In the genomic region with DNA sequence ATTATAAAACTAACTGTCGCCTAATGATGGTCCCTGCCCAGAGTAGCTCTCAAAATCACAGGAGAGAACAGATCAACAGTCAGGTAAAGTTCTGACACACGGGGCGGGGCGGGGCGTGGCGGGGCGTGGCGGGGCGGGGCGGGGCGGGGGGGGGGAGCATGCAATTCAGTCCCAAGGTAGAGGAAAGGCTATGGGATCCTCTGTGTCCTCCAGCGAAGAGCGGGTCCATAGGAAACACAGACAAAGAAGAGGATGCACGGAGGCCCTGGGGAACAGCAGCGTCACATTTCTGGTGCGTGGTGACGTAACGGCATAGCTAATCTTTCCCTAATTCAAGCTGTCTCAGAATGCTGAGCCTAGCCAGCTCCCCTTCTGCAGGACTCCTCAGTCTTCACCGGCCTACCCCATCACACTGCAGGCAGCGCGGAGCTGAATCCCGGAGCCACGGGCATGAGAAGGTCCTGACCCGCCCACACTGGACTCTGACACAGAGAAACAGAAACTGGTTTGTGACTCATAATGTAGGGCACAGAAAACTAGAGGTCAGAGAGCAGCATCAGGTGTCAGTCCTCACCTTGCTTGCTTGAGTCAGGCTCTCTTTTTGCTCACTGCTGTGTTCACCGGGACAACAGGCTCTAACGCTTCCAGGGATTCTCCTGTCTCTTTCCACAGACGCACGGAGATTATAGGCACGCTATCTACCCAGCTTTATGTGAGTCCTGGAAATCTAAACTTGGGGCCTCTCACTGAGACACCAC, we compare ENCODE assay signal across 8 mouse cellular contexts. TPM values are rescaled to one million over a fixed set of nuclear protein-coding genes. Genes with fewer than 3 reads are reported as not detected.
DNase-seq lines count a peak whose midpoint lies in the region; ATAC-seq and TF ChIP-seq lines count a peak whose summit lies in the region.

No protein-coding gene starts in this region.

- no peak overlapping the region for H3K27ac ChIP-seq in left cerebral cortex, adult 2 months
- no peak overlapping the region for H3K27ac ChIP-seq in kidney, embryonic 14.5 days (ENCODE audit: low read depth, low read length)
- H3K27ac ChIP-seq in midbrain, embryonic 11.5 days (ENCODE audit: low read depth, low read length) = no peak overlapping the region

- H3K27me3 ChIP-seq in kidney, embryonic 14.5 days (ENCODE audit: control insufficient read depth, insufficient read depth, low read length) = no peaks in the 10 kb centered on the region
- no peaks in the 10 kb centered on the region for H3K27me3 ChIP-seq in midbrain, embryonic 11.5 days (ENCODE audit: control insufficient read depth, insufficient read depth, low read length)

- peak; percentile 47; the same call in 1 of the 2 replicates for ATAC-seq in kidney, embryonic 14.5 days (ENCODE audit: low FRiP score, low TSS enrichment)
- peak; percentile 51; the same call in 1 of the 2 replicates for ATAC-seq in midbrain, embryonic 11.5 days (ENCODE audit: low FRiP score)

- no peak overlapping the region for H3K9ac ChIP-seq in kidney, embryonic 14.5 days (ENCODE audit: low read depth, low read length)
- H3K9ac ChIP-seq in midbrain, embryonic 11.5 days (ENCODE audit: low read length) = no peak overlapping the region

- no peaks in the 10 kb centered on the region for H3K4me1 ChIP-seq in kidney, embryonic 14.5 days (ENCODE audit: control insufficient read depth, insufficient read depth, low read length)
- H3K4me1 ChIP-seq in midbrain, embryonic 11.5 days (ENCODE audit: control insufficient read depth, insufficient read depth, low read length) = no peaks in the 10 kb centered on the region

- peak overlapping the region; percentile 14; the same call in 1 of the 2 replicates for H3K4me3 ChIP-seq in left cerebral cortex, adult 2 months
- peak overlapping the region; percentile 11; the same call in 1 of the 2 replicates for H3K4me3 ChIP-seq in kidney, embryonic 14.5 days (ENCODE audit: low read length)
- H3K4me3 ChIP-seq in midbrain, embryonic 11.5 days (ENCODE audit: low read depth, low read length) = no peak overlapping the region

- H3K36me3 ChIP-seq in kidney, embryonic 14.5 days (ENCODE audit: control insufficient read depth, insufficient read depth, low read length) = no peaks in the 10 kb centered on the region
- H3K36me3 ChIP-seq in midbrain, embryonic 11.5 days (ENCODE audit: control insufficient read depth, insufficient read depth, low read length) = no peaks in the 10 kb centered on the region

- H3K9me3 ChIP-seq in kidney, embryonic 14.5 days (ENCODE audit: control insufficient read depth, low read length) = no peaks in the 10 kb centered on the region
- no peaks in the 10 kb centered on the region for H3K9me3 ChIP-seq in midbrain, embryonic 11.5 days (ENCODE audit: control insufficient read depth, low read length)

- H3K4me2 ChIP-seq in kidney, embryonic 14.5 days (replicated peaks; ENCODE audit: low read depth, low read length) = peak overlapping the region; percentile 24; the same call in 1 of the 2 replicates
- peak overlapping the region; percentile 23; the same call in 1 of the 2 replicates for H3K4me2 ChIP-seq in midbrain, embryonic 11.5 days

- 60% methylated on average over 29 of the region's 29 CpGs for WGBS in kidney, embryonic 14.5 days
- WGBS in midbrain, embryonic 11.5 days = 70% methylated on average over 21 of the region's 29 CpGs

- intact Hi-C loops in left cerebral cortex, adult 2 months (cut with DNase I) = no loop called here
- intact Hi-C loops in left cerebral cortex, postnatal 14 days (cut with DNase I) = no loop called here

- TF ChIP-seq CTCF in left cerebral cortex, adult 2 months (IDR thresholded peaks at IDR 0.05) = no peak

- no peak for DNase-seq in left cerebral cortex, adult 2 months (ENCODE audit: extremely low spot score in 1 of 2, low spot score in 2 of 2)
- DNase-seq in left cerebral cortex, postnatal 14 days (ENCODE audit: low spot score in 2 of 2) = no peak
- peak; percentile 23 for DNase-seq in fat pad, adult 2 months (ENCODE audit: extremely low read depth, low read depth, low spot score)
- DNase-seq in midbrain, embryonic 11.5 days (ENCODE audit: low spot score, missing footprints) = peak; percentile 87
- DNase-seq in thymus, postnatal 0 days (ENCODE audit: low spot score) = no peak
- DNase-seq in testis, postnatal 14 days (ENCODE audit: low spot score) = no peak
- DNase-seq in cerebellum, adult 11 months = no peak

RNA-seq across cellular contexts. Expression of a gene that starts 14.1 kb away (rescaled TPM):
- 1 to 10 TPM; 2.8 to 3.2 TPM for total RNA-seq in left cerebral cortex, adult 2 months (2021)
- 1 to 10 TPM; 3.1 to 4.1 TPM for total RNA-seq in left cerebral cortex, postnatal 14 days (2021)
- 16.0 and 22.2 TPM in 2 replicates for polyA plus RNA-seq in kidney, embryonic 14.5 days (2014; fragmentation: Nextera tagmentation; extraction: Ambion mirVana)
- 1.5 and 2.1 TPM in 2 replicates for polyA plus RNA-seq in midbrain, embryonic 11.5 days (2014; fragmentation: Nextera tagmentation; extraction: Ambion mirVana)
- 1.1 and 1.4 TPM in 2 replicates for polyA plus RNA-seq in thymus, postnatal 0 days (2015; fragmentation: Nextera tagmentation; extraction: Ambion mirVana)

RNA-seq across cellular contexts. Expression of a gene that starts 58.2 kb away (rescaled TPM):
- 10 to 100 TPM; 75.4 to 78.2 TPM for total RNA-seq in left cerebral cortex, adult 2 months (2021)
- 10 to 100 TPM; 59.0 to 60.4 TPM for total RNA-seq in left cerebral cortex, postnatal 14 days (2021)
- 23.9 and 26.2 TPM in 2 replicates for polyA plus RNA-seq in kidney, embryonic 14.5 days (2014; fragmentation: Nextera tagmentation; extraction: Ambion mirVana)
- 26.6 and 29.0 TPM in 2 replicates for polyA plus RNA-seq in midbrain, embryonic 11.5 days (2014; fragmentation: Nextera tagmentation; extraction: Ambion mirVana)
- 35.3 and 37.0 TPM in 2 replicates for polyA plus RNA-seq in thymus, postnatal 0 days (2015; fragmentation: Nextera tagmentation; extraction: Ambion mirVana)

RNA-seq across cellular contexts. Expression of a gene that starts 58.3 kb away (rescaled TPM):
- 100 to 1,000 TPM; 131 to 132 TPM for total RNA-seq in left cerebral cortex, adult 2 months (2021)
- 100 to 1,000 TPM; 106 to 112 TPM for total RNA-seq in left cerebral cortex, postnatal 14 days (2021)
- polyA plus RNA-seq in kidney, embryonic 14.5 days (2014; fragmentation: Nextera tagmentation; extraction: Ambion mirVana) = 283 and 332 TPM in 2 replicates
- polyA plus RNA-seq in midbrain, embryonic 11.5 days (2014; fragmentation: Nextera tagmentation; extraction: Ambion mirVana) = 452 and 457 TPM in 2 replicates
- 234 and 249 TPM in 2 replicates for polyA plus RNA-seq in thymus, postnatal 0 days (2015; fragmentation: Nextera tagmentation; extraction: Ambion mirVana)

Comparison
In these comparisons a context has a peak if more than half of its experiments do, and no peak if none do; other contexts are left out.
1. DNase-seq: peak in fat pad, adult 2 months (single experiment) and midbrain, embryonic 11.5 days (single experiment); none in left cerebral cortex, adult 2 months (0 of 2), left cerebral cortex, postnatal 14 days (0 of 2), thymus, postnatal 0 days (single experiment), testis, postnatal 14 days (single experiment) and cerebellum, adult 11 months (single experiment).